Mouse (Mus musculus): ENCODE results near the gene Ldb2. TPM values are rescaled to one million over a fixed set of nuclear protein-coding genes. Genes with fewer than 3 reads are reported as not detected.

The Ldb2 gene
- total RNA-seq, 2 experiments from 2014 or later, result 1.7 to 4.1 TPM

DNA sequence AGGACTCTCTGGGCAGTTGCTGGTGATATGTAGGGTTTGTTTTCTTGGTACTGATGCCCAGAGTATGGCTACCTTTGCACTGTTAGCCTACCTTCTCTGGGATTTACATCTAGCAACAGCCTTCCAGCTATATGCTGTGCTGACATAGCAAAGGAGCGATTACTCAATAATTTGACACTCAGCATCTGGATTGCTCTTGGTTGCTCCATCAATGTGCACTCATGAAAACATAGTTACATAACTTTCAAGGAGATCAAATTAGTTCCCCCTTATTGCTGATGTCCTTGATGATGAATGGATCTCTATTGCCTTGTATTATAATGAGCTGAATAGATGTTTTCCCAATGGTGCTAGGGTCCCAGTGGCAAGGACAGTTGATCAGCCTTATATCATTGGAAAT lies 308.0 kb downstream of the Ldb2 start:
- intact Hi-C loops (cut with DNase I), result no loop called here
- H3K4me3 ChIP-seq, result no peak overlapping the region

DNA sequence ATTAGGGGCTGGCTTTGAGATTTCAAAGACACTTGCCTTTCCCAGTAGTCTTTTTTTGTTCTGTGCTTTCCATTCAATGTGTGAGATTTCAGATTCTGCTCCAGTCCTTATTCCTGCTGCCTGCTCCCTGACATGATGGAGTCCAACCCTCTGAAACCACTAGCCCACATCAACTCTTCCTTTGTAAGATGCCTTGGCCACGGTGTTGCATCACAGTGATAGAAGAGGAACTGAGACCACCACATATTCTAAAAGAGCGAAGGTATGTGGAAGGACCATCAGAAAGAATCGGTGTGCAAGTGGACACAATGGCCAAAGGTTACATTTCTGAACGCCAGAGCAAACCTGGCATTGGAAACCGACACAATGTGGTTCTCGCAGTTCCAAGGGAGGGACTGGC lies 309.0 kb downstream of the Ldb2 start:
- Histone ChIP-seq H3K4me3 (no peak overlapping the region), H3K27ac (no peak overlapping the region)
- TF ChIP-seq CTCF (IDR thresholded peaks at IDR 0.05), result no peak
- intact Hi-C loops (cut with DNase I), result no loop called here
- no peak for DNase-seq

More for the DNA sequence above, 308.0 kb downstream of the Ldb2 start:
- no peak overlapping the region for H3K27ac ChIP-seq
- DNase-seq, result no peak
- TF ChIP-seq CTCF (IDR thresholded peaks at IDR 0.05), result no peak

DNA sequence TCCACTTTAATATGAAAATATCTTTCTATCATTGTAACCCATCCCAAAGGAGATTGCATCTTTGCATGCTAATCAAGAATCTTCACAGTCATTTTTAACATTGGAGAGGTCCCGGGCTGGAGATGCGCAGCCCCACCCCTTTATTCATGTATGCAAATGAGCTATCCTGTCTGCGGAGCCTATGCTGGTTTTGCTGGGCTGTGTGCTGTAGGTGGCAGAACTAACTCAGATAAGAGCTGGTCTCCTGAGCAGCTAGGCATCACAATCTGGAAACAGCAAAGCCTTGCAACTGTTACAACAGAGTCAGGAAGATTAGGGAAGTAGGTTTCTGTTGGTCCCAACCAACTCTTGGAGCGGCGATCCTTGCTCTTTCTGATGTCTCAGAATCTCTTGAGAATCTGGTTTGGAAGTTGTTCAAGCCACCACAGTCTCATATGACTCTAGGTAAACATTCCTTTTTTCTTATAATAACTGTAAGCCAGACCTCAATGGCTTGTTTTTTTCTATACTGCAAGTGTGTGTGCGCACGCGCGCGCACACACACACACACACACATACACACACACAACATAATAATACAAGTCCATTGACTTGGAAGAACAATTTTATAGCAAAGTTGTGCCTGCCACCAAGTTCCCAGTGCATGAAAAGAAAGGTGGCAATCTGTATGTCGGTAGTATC lies 315.9 kb downstream of the Ldb2 start:
- intact Hi-C loops (cut with DNase I), result no loop called here
- DNase-seq, result no peak

DNA sequence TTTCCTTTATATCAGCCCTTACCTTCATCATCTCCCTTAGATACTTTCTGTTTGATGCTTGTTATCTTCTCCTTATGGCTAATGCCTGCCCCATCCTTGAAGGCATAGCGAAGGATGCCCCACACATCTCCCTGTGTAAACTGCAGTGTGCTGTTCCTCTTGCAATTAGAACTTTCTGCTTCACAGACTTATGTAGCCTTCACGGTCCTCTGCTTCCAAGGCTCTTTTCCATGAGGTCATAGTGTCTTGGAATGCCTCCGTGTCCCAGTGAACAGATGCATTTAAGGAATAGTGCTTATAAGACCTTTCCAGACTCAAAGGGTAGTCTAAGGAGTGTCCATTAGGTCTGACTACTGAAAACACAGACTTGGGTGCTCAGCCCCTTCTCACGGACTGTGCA lies 318.1 kb downstream of the Ldb2 start:
- H3K4me3 ChIP-seq, result no peak overlapping the region

More for the DNA sequence above, 315.9 kb downstream of the Ldb2 start:
- TF ChIP-seq CTCF (IDR thresholded peaks at IDR 0.05), result peak; percentile 38; the same call in 1 of the 2 replicates
- Histone ChIP-seq H3K4me3 (no peak overlapping the region), H3K27ac (no peak overlapping the region)

DNA sequence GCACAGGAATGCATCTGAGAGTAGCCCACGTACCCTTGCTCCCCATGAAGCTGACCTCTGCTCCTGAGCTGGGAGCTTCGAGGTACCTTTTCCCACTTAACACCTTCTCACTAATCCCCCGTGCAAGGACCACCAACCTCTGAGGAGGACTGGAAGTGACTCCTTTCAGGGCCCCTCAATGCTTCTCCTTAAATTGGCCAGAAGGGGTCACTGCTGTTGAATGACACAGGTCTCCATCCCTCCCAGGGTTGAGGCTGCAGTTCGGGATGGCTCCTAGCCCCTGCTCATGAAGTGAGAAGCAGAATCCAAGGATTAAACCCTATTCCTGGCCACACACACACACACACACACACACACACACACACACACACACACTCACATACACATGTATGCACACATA lies 323.1 kb downstream of the Ldb2 start:
- intact Hi-C loops (cut with DNase I), result no loop called here
- DNase-seq, result no peak
- H3K27ac ChIP-seq, result no peak overlapping the region
- peak; percentile 46 for TF ChIP-seq CTCF (IDR thresholded peaks at IDR 0.05)
- no peak overlapping the region for H3K4me3 ChIP-seq

More for the DNA sequence above, 318.1 kb downstream of the Ldb2 start:
- intact Hi-C loops (cut with DNase I), result no loop called here
- no peak for DNase-seq
- no peak overlapping the region for H3K27ac ChIP-seq
- no peak for TF ChIP-seq CTCF (IDR thresholded peaks at IDR 0.05)

DNA sequence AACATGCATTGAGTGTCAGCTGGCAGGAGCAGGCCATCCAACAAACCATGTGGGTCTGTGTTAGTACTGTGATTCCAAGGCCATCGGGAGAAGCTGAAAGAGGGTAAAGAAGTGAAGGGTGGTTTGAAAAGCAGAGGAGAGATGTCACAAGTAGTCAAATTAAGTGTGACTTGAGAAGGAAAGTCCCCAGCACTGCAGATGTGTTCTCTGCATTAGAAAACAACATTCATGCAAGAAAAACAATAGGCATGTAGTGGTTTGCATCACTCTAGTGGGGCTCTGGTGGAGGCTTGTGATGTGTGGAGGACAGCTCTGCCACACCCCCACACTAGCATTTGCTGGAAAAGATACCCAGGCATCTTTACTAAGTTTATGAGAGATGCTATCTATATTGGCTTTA lies 323.9 kb downstream of the Ldb2 start:
- no peak overlapping the region for H3K4me3 ChIP-seq
- intact Hi-C loops (cut with DNase I), result no loop called here

DNA sequence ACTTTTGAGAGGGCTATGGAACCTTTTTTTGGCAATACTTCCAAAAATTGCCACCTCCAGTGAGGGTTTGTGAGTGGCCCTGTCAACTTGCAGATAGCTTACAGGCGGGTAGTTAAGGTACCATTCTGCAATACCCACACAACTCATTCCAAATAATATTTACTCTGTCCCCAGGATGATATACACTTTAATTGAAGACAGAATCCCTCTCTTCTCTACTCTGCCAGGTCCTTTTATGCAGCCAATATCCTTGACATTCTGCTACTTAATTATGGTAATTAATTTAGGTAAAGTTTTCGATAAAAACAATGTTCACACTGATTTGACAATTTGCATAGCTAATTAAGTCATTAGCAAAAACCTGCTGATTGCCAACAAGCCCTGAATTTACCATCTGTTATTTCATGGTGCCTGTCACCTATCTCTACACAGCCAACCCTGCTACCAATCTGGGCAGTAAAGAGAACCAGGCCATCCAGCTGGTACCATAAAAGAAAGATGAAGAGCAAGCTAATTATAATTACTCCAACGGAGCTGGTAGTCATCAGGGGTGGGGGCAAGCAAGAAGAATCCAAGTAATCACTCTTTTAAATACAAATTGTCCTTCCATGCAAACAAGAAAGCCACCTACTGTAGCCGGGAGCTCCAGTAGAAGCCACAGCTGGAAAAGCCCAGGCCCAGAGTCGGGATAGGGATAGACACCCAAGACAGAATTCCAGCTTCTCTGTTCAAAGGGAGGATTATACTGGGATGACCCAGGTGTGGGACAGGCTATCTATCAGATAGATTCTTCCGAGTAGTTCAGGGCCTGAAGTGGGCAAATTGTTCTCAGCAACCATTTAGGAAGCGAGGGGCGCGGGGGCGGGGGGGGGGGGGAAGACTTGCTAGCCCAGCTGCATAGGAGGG lies 325.4 kb downstream of the Ldb2 start:
- intact Hi-C loops (cut with DNase I), result no loop called here
- TF ChIP-seq CTCF (IDR thresholded peaks at IDR 0.05), result no peak

More for the DNA sequence above, 323.9 kb downstream of the Ldb2 start:
- no peak for TF ChIP-seq CTCF (IDR thresholded peaks at IDR 0.05)
- H3K27ac ChIP-seq, result no peak overlapping the region
- no peak for DNase-seq

DNA sequence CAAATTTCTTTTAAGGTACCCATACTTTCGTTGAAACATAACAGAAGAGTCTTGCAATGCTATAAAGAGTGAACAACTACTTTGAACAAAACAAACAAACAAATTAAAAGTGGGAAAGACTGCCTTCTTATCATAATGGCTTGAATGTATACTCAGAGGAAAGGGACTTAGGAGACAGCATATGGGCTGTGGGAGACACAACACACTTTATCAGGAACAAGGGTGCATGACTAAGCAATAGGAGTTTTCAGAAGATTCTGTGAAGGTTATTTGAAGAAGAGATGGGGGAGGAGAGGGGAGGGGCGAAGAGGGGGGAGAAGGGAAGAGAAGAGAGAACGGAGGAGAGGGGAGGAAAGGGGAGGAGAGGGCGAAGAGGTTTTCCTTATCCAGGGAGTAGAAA lies 334.2 kb downstream of the Ldb2 start:
- no peak for TF ChIP-seq CTCF (IDR thresholded peaks at IDR 0.05)
- intact Hi-C loops (cut with DNase I), result no loop called here
- DNase-seq, result no peak

More for the DNA sequence above, 325.4 kb downstream of the Ldb2 start:
- Histone ChIP-seq H3K4me3 (no peak overlapping the region), H3K27ac (no peak overlapping the region)
- DNase-seq, result no peak

More for the DNA sequence above, 334.2 kb downstream of the Ldb2 start:
- Histone ChIP-seq H3K27ac (no peak overlapping the region), H3K4me3 (no peak overlapping the region)

Measured in gastrocnemius, adult 2 months (tissue).